Comparison of ENCODE assay signal across 21 mouse cellular contexts in genomic region chr17:70403750-70404149, GRCm38 (mm10).
DNase-seq lines count a peak whose midpoint lies in the region; ATAC-seq lines count a peak whose summit lies in the region.
"Had no signal": no experiment of that assay in that cellular context is flagged by ENCODE, and none has a peak within 500 bp of the region (broad histone marks: within the 10 kb centered on the region; RNA-seq: fewer than 3 reads in every experiment).

No protein-coding gene starts in this region.

- WGBS in midbrain, embryonic 11.5 days = 15% methylated on average over 10 of the region's 10 CpGs
- 12% methylated on average over 10 of the region's 10 CpGs for WGBS in midbrain, embryonic 16.5 days
- WGBS in forebrain, embryonic 10.5 days = 25% methylated on average over 10 of the region's 10 CpGs
- 54% methylated on average over 10 of the region's 10 CpGs for WGBS in limb, embryonic 10.5 days

- no peaks in the 10 kb centered on the region for H3K4me1 ChIP-seq in midbrain, embryonic 11.5 days (ENCODE audit: control insufficient read depth, insufficient read depth, low read length)
- 0 out of 2 replicates have a peak, but pooled peaks cover 4% of the 10 kb centered on the region for H3K4me1 ChIP-seq in midbrain, embryonic 16.5 days (ENCODE audit: control insufficient read depth, insufficient read depth, low read length)
- H3K4me1 ChIP-seq in forebrain, embryonic 10.5 days = no peaks in the 10 kb centered on the region
- H3K4me1 ChIP-seq in limb, embryonic 10.5 days = no peaks in the 10 kb centered on the region
- H3K4me1 ChIP-seq: embryonic facial prominence, embryonic 13.5 days; forebrain, embryonic 13.5 days; heart, embryonic 13.5 days; hindbrain, embryonic 13.5 days had no signal

- H3K9ac ChIP-seq in midbrain, embryonic 11.5 days (ENCODE audit: low read length) = no peak overlapping the region
- no peak overlapping the region for H3K9ac ChIP-seq in midbrain, embryonic 16.5 days (ENCODE audit: low read depth, low read length)
- H3K9ac ChIP-seq: embryonic facial prominence, embryonic 13.5 days; forebrain, embryonic 13.5 days; heart, embryonic 13.5 days; hindbrain, embryonic 13.5 days had no signal

- no peaks in the 10 kb centered on the region for H3K9me3 ChIP-seq in midbrain, embryonic 11.5 days (ENCODE audit: control insufficient read depth, low read length)
- H3K9me3 ChIP-seq in midbrain, embryonic 16.5 days (replicated peaks; ENCODE audit: control insufficient read depth, low read length, poor library complexity, severe bottlenecking) = no peaks in the 10 kb centered on the region
- H3K9me3 ChIP-seq in forebrain, embryonic 10.5 days = no peaks in the 10 kb centered on the region
- no peaks in the 10 kb centered on the region for H3K9me3 ChIP-seq in limb, embryonic 10.5 days (replicated peaks)
- H3K9me3 ChIP-seq: embryonic facial prominence, embryonic 13.5 days; forebrain, embryonic 13.5 days; heart, embryonic 13.5 days; hindbrain, embryonic 13.5 days had no signal

- no peaks in the 10 kb centered on the region for H3K27me3 ChIP-seq in midbrain, embryonic 11.5 days (ENCODE audit: control insufficient read depth, insufficient read depth, low read length)
- H3K27me3 ChIP-seq in midbrain, embryonic 16.5 days (ENCODE audit: control insufficient read depth, insufficient read depth, low read depth, low read length) = no peaks in the 10 kb centered on the region
- H3K27me3 ChIP-seq in forebrain, embryonic 10.5 days (ENCODE audit: poor library complexity, severe bottlenecking) = no peaks in the 10 kb centered on the region
- no peaks in the 10 kb centered on the region for H3K27me3 ChIP-seq in limb, embryonic 10.5 days (ENCODE audit: low read depth, poor library complexity, severe bottlenecking)
- H3K27me3 ChIP-seq: embryonic facial prominence, embryonic 13.5 days; forebrain, embryonic 13.5 days; heart, embryonic 13.5 days; hindbrain, embryonic 13.5 days had no signal

- DNase-seq in embryo, embryonic 10.5 days (ENCODE audit: low spot score) = peak; percentile 14
- no peak for DNase-seq in embryo, embryonic 11 days
- DNase-seq in midbrain, embryonic 11.5 days (ENCODE audit: low spot score, missing footprints) = no peak
- DNase-seq in ZHBTc4 (ENCODE audit: low read depth, low spot score) = peak; percentile 90
- DNase-seq in forebrain, embryonic 10.5 days (ENCODE audit: extremely low spot score, low spot score) = no peak
- no peak for DNase-seq in limb, embryonic 10.5 days (ENCODE audit: low spot score)
- DNase-seq: adrenal gland, postnatal 10 days; B cell, adult 2 months; cerebellum, adult 11 months; cerebellum, adult 8-10 months; cerebellum, postnatal 14 days; gastrocnemius, postnatal 36 days; heart, postnatal 36 days had no signal

- H3K4me3 ChIP-seq in midbrain, embryonic 11.5 days (ENCODE audit: low read depth, low read length) = no peak overlapping the region
- H3K4me3 ChIP-seq in midbrain, embryonic 16.5 days (ENCODE audit: low read depth, low read length) = no peak overlapping the region
- no peak overlapping the region for H3K4me3 ChIP-seq in forebrain, embryonic 10.5 days
- H3K4me3 ChIP-seq in limb, embryonic 10.5 days = no peak overlapping the region
- H3K4me3 ChIP-seq: embryonic facial prominence, embryonic 13.5 days; forebrain, embryonic 13.5 days; heart, embryonic 13.5 days; hindbrain, embryonic 13.5 days had no signal

- no peaks in the 10 kb centered on the region for H3K36me3 ChIP-seq in midbrain, embryonic 11.5 days (ENCODE audit: control insufficient read depth, insufficient read depth, low read length)
- no peaks in the 10 kb centered on the region for H3K36me3 ChIP-seq in midbrain, embryonic 16.5 days (ENCODE audit: control insufficient read depth, insufficient read depth, low read length)
- no peaks in the 10 kb centered on the region for H3K36me3 ChIP-seq in forebrain, embryonic 10.5 days (replicated peaks)
- H3K36me3 ChIP-seq in limb, embryonic 10.5 days = no peaks in the 10 kb centered on the region
- H3K36me3 ChIP-seq: embryonic facial prominence, embryonic 13.5 days; heart, embryonic 13.5 days; hindbrain, embryonic 13.5 days had no signal

- no peak overlapping the region for H3K4me2 ChIP-seq in midbrain, embryonic 11.5 days
- H3K4me2 ChIP-seq in midbrain, embryonic 16.5 days (ENCODE audit: low read length) = no peak overlapping the region
- H3K4me2 ChIP-seq: embryonic facial prominence, embryonic 13.5 days; forebrain, embryonic 13.5 days; heart, embryonic 13.5 days; hindbrain, embryonic 13.5 days had no signal

- peak; percentile 50; the same call in 1 of the 2 replicates for ATAC-seq in midbrain, embryonic 11.5 days (ENCODE audit: low FRiP score)
- no peak for ATAC-seq in midbrain, embryonic 16.5 days
- ATAC-seq: CD4-positive, CD25-positive, alpha-beta regulatory T cell, adult 4 months; forebrain, embryonic 13.5 days; intestine, embryonic 16.5 days; Patski had no signal

- H3K27ac ChIP-seq in midbrain, embryonic 11.5 days (ENCODE audit: low read depth, low read length) = no peak overlapping the region
- H3K27ac ChIP-seq in midbrain, embryonic 16.5 days (ENCODE audit: low read length) = no peak overlapping the region
- H3K27ac ChIP-seq in forebrain, embryonic 10.5 days = no peak overlapping the region
- H3K27ac ChIP-seq in limb, embryonic 10.5 days = no peak overlapping the region
- H3K27ac ChIP-seq: embryonic facial prominence, embryonic 13.5 days; forebrain, embryonic 13.5 days; heart, embryonic 13.5 days; hindbrain, embryonic 13.5 days had no signal

Comparison
In these comparisons a context has a peak if more than half of its experiments do, and no peak if none do; other contexts are left out.
1. DNase-seq: peak in embryo, embryonic 10.5 days (single experiment) and ZHBTc4 (single experiment); none in embryo, embryonic 11 days (single experiment), midbrain, embryonic 11.5 days (single experiment), forebrain, embryonic 10.5 days (single experiment) and limb, embryonic 10.5 days (single experiment).